Mouse (Mus musculus): ENCODE data around the gene I830077J02Rik. TPM values are rescaled to one million over a fixed set of nuclear protein-coding genes. Genes with fewer than 3 reads are reported as not detected.

The I830077J02Rik gene
- polyA plus RNA-seq, 1 experiment from 2014 or later = 0.64 TPM

Other genes starting within 250 kb of the I830077J02Rik start
- 47.4 and 47.5 TPM in 2 replicates for gene Ddx20, start 245.1 kb downstream of the I830077J02Rik start, polyA plus RNA-seq (2016; fragmentation: Nextera tagmentation; extraction: Ambion mirVana)
- gene Inka2, start 228.1 kb downstream of the I830077J02Rik start, polyA plus RNA-seq (2016; fragmentation: Nextera tagmentation; extraction: Ambion mirVana) = 1.6 and 1.8 TPM in 2 replicates
- gene Rap1a, start 131.3 kb downstream of the I830077J02Rik start, polyA plus RNA-seq (2016; fragmentation: Nextera tagmentation; extraction: Ambion mirVana) = 76.8 and 81.8 TPM in 2 replicates
- gene Adora3, start 61.8 kb downstream of the I830077J02Rik start, polyA plus RNA-seq (2016; fragmentation: Nextera tagmentation; extraction: Ambion mirVana) = 0.36 TPM in 1 of 2 replicates, not detected in the other
- 0.43 TPM in 1 of 2 replicates, not detected in the other for gene Tmigd3, start 61.8 kb downstream of the I830077J02Rik start, polyA plus RNA-seq (2016; fragmentation: Nextera tagmentation; extraction: Ambion mirVana)
- gene Wdr77, start 26.7 kb upstream of the I830077J02Rik start, polyA plus RNA-seq (2016; fragmentation: Nextera tagmentation; extraction: Ambion mirVana) = 111 and 117 TPM in 2 replicates
- 461 and 468 TPM in 2 replicates for gene Atp5f1, start 27.4 kb upstream of the I830077J02Rik start, polyA plus RNA-seq (2016; fragmentation: Nextera tagmentation; extraction: Ambion mirVana)
- 1.7 and 1.8 TPM in 2 replicates for gene Ovgp1, start 41.0 kb upstream of the I830077J02Rik start, polyA plus RNA-seq (2016; fragmentation: Nextera tagmentation; extraction: Ambion mirVana)
- not detected in 2 replicates for gene Pifo, start 82.0 kb upstream of the I830077J02Rik start, polyA plus RNA-seq (2016; fragmentation: Nextera tagmentation; extraction: Ambion mirVana)
- gene Chil5, start 100.2 kb upstream of the I830077J02Rik start, polyA plus RNA-seq (2016; fragmentation: Nextera tagmentation; extraction: Ambion mirVana) = not detected in 2 replicates
- gene Chia1, start 180.6 kb upstream of the I830077J02Rik start, polyA plus RNA-seq (2016; fragmentation: Nextera tagmentation; extraction: Ambion mirVana) = not detected in 2 replicates
- gene Chil3, start 234.9 kb upstream of the I830077J02Rik start, polyA plus RNA-seq (2016; fragmentation: Nextera tagmentation; extraction: Ambion mirVana) = not detected in 2 replicates

Measured in limb, embryonic 12.5 days (tissue).